Mouse (Mus musculus) layer of hippocampus, postnatal 36 days (tissue): Measurements from ENCODE around the gene Xlr. TPM values are rescaled to one million over a fixed set of nuclear protein-coding genes. Genes with fewer than 3 reads are reported as not detected.
"Not testable (repeated sequence)": the region's sequence is repeated elsewhere in the genome, so short reads cannot be mapped to it uniquely, and the experiment has no call there.

Experiments
- DNase-seq, 2 experiments: peaks; one replicate each; pipeline ENCODE4 v3.0.0; 2022
- total RNA-seq, 2 experiments: library from RNA; stranded (reverse); gene quantifications; 2 replicates each; pipeline ENCODE4 v1.2.3; 2021

The Xlr gene
- 1 to 10 TPM in 1 of 2 experiments, under 1 TPM in 1; 0.65 to 1.6 TPM for total RNA-seq

DNA sequence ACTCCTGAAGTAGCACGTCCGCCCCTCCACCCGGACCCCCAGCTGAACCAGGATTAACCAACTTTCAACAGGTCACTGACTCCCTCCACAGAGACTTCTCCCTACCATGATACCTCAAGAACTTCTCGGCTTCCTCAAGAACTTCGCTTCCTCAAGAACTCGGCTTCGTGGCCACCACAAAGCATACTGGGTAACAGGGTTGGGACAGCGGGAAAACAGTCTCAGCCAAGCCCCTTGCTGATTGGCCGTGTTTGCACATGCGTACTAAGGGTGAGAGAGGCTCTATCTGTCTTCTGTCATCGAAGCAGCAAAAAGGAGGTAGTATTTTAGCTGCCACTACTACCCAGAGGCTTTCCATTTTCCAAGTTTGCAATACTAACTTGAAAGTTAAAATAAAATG is at the start of gene Xlr:
Xlr (minus strand) TSS at position 188 of the 400 bp plus-strand sequence.
- not testable (repeated sequence) for DNase-seq

DNA sequence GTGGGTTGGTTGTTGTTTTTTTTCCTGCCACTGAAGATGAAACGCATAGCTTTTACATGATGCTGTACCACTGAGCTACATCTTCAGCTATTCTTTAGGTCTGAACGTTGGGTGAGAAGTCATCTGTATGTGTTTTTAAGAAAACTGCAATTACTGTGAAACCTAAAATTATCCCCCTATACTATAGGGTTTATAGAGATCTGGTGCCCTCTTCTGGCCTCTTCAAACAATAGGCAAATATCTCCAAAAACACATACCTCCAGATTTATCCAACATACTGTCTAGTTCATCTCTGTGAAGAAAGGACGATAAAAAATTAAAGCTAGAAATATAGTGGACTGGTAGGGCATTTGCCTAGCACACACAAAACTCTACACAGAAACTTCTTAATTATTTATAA is 1.6 kb upstream of the Xlr start:
- DNase-seq, result no peak

DNA sequence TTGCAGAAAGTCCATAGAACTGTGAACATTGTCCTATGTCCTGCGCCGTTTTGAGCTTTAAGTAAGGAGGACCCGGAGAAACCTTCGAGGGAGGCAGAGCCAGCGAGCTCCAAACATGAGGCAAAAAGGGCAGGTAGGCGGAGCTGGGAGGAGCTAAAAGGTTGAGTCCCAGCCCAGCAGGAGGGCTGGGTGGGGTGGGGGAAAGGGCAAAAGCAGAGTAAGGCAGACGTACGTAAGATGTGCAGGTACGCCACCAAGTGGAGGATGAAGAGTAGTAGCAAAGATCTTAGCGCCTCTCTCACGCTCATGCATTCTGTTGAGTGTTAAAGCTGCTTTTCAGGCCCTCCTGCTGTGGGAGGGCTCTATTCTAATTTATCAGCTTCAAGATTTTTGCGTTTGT is 21.2 kb downstream of the Xlr start, which contains the start of gene Zfp36l3:
Zfp36l3 (minus strand) TSS at position 119 of the 400 bp plus-strand sequence.
- no peak for DNase-seq

DNA sequence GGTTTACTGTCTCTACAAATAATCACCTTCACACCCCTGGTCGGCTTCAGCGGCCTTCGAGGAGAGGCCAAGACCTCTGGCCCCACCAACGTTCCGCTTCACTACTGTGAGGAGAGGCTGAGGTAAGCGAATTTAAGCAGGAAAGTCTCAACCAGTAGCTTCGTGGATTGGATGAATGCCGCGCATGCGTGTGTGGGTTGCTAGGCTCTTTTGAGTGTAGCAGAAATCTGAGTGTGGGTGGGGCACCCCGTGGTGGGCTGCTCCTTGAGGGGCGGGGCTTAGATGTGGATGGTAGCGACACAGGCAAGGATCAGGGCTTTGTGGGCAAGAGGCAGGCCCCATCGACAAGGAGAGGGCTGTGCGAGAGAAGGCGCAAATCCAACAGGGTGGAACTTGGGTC is 39.8 kb downstream of the Xlr start, which contains the start of gene 1700013H16Rik:
1700013H16Rik (minus strand) TSS at position 96 of the 400 bp plus-strand sequence.
- DNase-seq, result no peak

DNA sequence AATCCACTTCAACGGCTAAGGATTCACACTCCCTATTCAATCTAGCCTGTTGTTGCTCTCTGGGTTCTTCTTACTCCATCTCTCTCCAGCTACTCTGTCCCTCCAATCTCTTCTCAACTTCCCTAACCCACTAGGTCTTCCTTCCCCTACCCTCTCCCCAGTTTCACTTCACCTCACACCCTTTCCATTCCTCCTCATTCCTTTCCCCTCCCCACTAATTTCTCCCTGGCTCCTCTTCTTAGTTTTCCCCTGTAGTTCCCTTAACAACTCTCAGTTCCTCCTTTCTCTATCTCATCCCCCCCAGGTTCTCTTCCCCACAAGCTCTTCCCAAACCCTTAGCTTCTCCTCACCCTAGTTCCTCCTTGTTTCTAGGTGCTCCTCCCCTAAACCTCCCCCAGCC is 44.7 kb downstream of the Xlr start:
- DNase-seq, result no peak

DNA sequence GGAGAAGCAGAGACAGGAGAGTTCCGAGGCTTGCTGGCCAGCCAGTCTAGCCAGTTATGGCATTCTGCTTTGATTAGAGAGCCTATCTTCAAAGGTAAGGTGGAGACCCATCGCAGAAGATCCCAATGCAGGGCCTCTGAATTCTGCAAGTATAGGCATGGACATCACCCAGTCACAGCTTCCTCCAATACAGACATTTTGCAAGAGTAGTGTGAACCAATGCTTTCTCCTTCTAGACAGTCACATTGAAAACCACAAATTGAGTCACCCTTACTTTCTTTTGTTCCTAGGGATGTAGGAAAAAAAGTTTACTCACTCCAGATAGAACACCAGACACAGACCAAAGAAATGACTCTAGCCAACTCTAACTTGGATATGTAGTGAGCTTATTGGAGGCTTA is 68.5 kb downstream of the Xlr start:
- DNase-seq, result no peak

Other genes with a start within 250 kb of the Xlr start
- gene Rtl8c, start 189.7 kb downstream of the Xlr start, total RNA-seq, result 100 to 1,000 TPM; 175 to 179 TPM
- gene Gm14597, start 188.7 kb downstream of the Xlr start, total RNA-seq, result not detected
- 100 to 1,000 TPM; 187 to 256 TPM for gene Rtl8a, start 154.0 kb downstream of the Xlr start, total RNA-seq
- 100 to 1,000 TPM; 177 to 197 TPM for gene Rtl8b, start 127.3 kb downstream of the Xlr start, total RNA-seq
- under 1 TPM; 0.32 to 0.43 TPM for gene 4930502E18Rik, start 72.9 kb downstream of the Xlr start, total RNA-seq
- gene 1700013H16Rik, start 39.9 kb downstream of the Xlr start, total RNA-seq, result not detected
- gene Zfp36l3, start 21.3 kb downstream of the Xlr start, total RNA-seq, result not detected